Mouse (Mus musculus): ENCODE results near the gene Gm49354. TPM values are rescaled to one million over a fixed set of nuclear protein-coding genes. Genes with fewer than 3 reads are reported as not detected.

Gm49354 gene
- polyA plus RNA-seq (2014; fragmentation: Illumina TruSeq; extraction: RNeasy Lipid Tissue Mini Kit (QIAGEN cat#74804); ENCODE audit: low read depth, low replicate concordance), result not detected

GRCm38 (mm10) chr13:59782145-59782544, at the start of gene Gm49354:
Gene Gm49354, minus strand, starts transcription at chr13:59782245.

DNA sequence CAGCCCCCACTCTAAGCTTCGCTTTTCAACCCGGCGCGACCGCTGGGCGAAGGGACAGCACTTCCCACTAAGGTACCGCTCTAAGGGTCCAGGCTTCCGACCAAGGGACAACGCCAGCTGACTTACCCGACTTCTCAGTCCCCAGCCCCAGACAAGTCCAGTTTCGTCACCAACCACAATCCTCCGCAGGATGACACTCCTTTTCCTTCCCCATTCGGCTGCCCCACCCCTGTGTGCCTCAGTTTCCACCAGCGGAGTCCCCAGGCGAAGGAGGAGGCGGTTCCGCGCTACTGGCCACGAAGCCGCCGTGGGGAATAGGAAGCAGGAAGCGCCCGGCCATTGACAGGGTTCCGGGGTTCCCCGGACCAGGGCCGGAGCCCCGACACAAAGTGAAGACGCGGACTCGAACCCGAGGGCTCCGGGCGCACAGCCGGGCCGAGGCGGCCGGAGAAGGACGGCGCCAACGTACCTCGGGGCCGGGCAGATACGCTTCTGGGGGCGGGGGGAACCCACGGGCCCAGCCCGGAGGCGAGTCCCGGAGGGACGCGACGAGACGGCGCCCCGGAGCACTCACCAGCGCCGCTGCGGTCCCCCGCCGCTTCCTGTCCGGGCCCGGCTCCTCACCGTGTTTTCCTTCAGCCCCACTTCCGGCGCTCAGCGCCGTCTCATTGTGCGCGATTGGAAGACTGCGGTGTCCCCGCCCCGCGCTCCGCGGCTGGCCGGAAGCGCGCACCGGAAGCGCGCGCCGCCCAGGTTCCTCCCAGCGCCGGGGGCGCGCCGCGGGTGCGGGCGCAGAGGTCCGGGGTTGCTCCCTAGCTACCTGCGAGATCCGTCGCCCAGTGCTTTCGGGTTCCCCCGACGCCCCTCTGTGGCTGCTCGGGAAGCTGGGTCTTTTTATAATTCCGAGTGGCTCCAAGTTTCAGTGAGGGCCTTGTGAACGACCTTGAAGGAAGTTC, 40.7 kb upstream of the Gm49354 start, which contains the start of gene Tut7:
Gene Tut7, minus strand, starts transcription at position 641 of the 956 bp plus-strand sequence.

DNA sequence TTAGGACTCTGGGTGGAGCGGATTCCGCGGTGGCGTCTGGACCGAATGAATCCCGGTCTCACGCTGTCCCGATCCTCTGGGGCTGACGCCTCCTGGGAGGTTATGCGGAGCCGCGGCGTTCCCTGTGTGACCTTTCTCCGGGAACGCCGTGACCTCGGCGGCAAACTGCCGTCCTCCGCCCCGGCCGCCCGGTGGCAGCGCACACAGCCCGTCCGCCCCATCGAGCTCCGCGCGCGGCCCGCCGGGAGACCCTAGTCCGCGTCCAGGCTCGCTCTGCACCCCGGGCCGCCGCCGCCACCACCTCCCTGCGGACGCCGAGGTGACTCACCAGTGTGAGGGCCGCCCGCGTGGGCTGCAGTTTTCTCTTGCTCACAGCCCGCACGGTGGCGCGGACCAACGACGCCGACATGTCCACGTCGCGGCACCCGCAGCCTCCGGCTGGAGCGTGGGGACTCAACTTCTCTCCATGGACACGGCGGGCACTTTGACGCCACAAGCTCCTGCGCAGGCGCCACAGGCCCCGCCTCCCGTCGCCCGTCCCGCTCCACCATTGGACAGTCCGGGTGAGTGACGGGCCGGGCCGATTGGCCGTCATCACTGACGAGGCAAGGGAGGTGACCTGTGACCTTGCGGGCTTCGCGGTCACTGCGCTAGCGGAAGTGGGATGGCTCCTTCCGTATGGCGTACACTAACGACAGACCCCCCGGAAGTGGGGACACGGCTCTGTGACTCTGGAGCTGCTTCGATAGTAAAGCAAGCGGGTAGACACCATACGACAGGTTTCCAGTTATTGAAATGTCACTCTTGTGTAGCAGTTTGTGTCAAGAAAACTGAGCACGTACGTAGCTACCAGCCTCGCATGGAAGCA, 12.5 kb downstream of the Gm49354 start, which contains the start of gene Isca1:
Gene Isca1, minus strand, starts transcription at position 515 of the 868 bp plus-strand sequence.

GRCm38 (mm10) chr13:59746711-59747110, 35.3 kb downstream of the Gm49354 start, which contains the start of gene 1700014D04Rik:
Gene 1700014D04Rik, minus strand, starts transcription at chr13:59746752.

DNA sequence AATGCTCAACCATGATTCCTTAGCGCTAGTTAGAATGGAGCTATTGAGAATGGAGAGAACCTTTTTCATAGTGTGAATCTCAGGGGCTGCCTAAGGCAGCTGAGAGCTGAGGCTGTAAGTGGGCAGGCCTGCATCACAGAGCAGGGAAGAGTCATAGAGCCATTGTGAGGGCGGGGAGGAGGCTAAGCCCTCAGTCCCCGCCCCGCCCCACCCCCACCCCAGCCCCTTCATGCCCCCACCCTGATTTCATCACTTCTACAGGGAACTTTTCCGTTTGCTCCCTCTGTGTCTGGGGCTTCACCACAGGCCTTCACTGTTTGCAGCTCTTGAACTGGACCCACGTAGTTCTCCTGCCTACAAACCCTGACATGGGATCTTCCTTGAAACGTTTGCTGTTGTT, 50.4 kb downstream of the Gm49354 start, which contains the start of gene Spata31d1d:
Gene Spata31d1d, minus strand, starts transcription at position 101 of the 400 bp plus-strand sequence.

GRCm38 (mm10) chr13:59711984-59712383, 70.1 kb downstream of the Gm49354 start, which contains the start of gene Spata31d1b:
Gene Spata31d1b, plus strand, starts transcription at chr13:59712284.

GRCm38 (mm10) chr13:59710230-59710629, 71.8 kb downstream of the Gm49354 start, which contains the start of gene Spata31d1a:
Gene Spata31d1a, minus strand, starts transcription at chr13:59710330.

Other genes with a start within 250 kb of the Gm49354 start
- 53.8 TPM for gene Agtpbp1, start 197.0 kb downstream of the Gm49354 start, polyA plus RNA-seq (2014; fragmentation: Illumina TruSeq; extraction: RNeasy Lipid Tissue Mini Kit (QIAGEN cat#74804); ENCODE audit: low read depth, low replicate concordance)
- gene Naa35, start 197.0 kb downstream of the Gm49354 start, polyA plus RNA-seq (2014; fragmentation: Illumina TruSeq; extraction: RNeasy Lipid Tissue Mini Kit (QIAGEN cat#74804); ENCODE audit: low read depth, low replicate concordance), result 151 TPM
- gene Golm1, start 106.4 kb downstream of the Gm49354 start, polyA plus RNA-seq (2014; fragmentation: Illumina TruSeq; extraction: RNeasy Lipid Tissue Mini Kit (QIAGEN cat#74804); ENCODE audit: low read depth, low replicate concordance), result 7.7 TPM
- gene 4921517D22Rik, start 88.1 kb downstream of the Gm49354 start, polyA plus RNA-seq (2014; fragmentation: Illumina TruSeq; extraction: RNeasy Lipid Tissue Mini Kit (QIAGEN cat#74804); ENCODE audit: low read depth, low replicate concordance), result not detected
- gene Spata31d1a, start 71.9 kb downstream of the Gm49354 start, polyA plus RNA-seq (2014; fragmentation: Illumina TruSeq; extraction: RNeasy Lipid Tissue Mini Kit (QIAGEN cat#74804); ENCODE audit: low read depth, low replicate concordance), result not detected
- not detected for gene Spata31d1b, start 70.0 kb downstream of the Gm49354 start, polyA plus RNA-seq (2014; fragmentation: Illumina TruSeq; extraction: RNeasy Lipid Tissue Mini Kit (QIAGEN cat#74804); ENCODE audit: low read depth, low replicate concordance)
- gene Spata31d1d, start 50.5 kb downstream of the Gm49354 start, polyA plus RNA-seq (2014; fragmentation: Illumina TruSeq; extraction: RNeasy Lipid Tissue Mini Kit (QIAGEN cat#74804); ENCODE audit: low read depth, low replicate concordance), result not detected
- gene 1700014D04Rik, start 35.5 kb downstream of the Gm49354 start, polyA plus RNA-seq (2014; fragmentation: Illumina TruSeq; extraction: RNeasy Lipid Tissue Mini Kit (QIAGEN cat#74804); ENCODE audit: low read depth, low replicate concordance), result not detected
- gene Isca1, start 12.4 kb downstream of the Gm49354 start, polyA plus RNA-seq (2014; fragmentation: Illumina TruSeq; extraction: RNeasy Lipid Tissue Mini Kit (QIAGEN cat#74804); ENCODE audit: low read depth, low replicate concordance), result 121 TPM
- 181 TPM for gene Tut7, start 40.9 kb upstream of the Gm49354 start, polyA plus RNA-seq (2014; fragmentation: Illumina TruSeq; extraction: RNeasy Lipid Tissue Mini Kit (QIAGEN cat#74804); ENCODE audit: low read depth, low replicate concordance)